Mouse (Mus musculus): Measurements from ENCODE around the gene Git2. TPM values are rescaled to one million over a fixed set of nuclear protein-coding genes. Genes with fewer than 3 reads are reported as not detected.

Git2 gene
- total and polyA plus RNA-seq, 3 experiments: 24.0 to 71.7 (median 64.9) TPM

DNA sequence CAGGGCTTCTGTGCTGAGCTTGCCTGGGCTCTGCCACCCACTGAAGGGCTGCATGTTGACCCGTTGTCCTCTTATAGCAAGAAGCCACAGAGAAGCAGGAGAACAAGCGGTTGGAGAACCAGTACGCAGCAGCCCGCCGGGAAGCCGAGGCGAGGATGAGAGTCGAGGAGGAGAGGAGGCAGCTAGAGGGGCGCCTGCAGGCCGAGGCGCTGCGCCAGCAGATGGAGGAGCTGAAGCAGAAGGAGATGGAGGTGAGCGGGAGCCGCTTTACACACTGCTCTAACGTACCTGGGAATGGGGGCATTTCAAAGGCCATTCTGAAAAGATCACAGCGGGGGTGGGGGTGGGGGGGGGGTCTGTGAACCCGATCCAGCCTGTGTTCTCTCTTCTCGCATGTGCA, 60.8 kb downstream of the Git2 start (continued):
- TF ChIP-seq UBTF (IDR thresholded peaks at IDR 0.05; ENCODE audit: borderline replicate concordance, insufficient read depth, low read depth, low read length): no peak
- TF ChIP-seq ETS1 (IDR thresholded peaks at IDR 0.05; ENCODE audit: low read depth, low read length): no peak

DNA sequence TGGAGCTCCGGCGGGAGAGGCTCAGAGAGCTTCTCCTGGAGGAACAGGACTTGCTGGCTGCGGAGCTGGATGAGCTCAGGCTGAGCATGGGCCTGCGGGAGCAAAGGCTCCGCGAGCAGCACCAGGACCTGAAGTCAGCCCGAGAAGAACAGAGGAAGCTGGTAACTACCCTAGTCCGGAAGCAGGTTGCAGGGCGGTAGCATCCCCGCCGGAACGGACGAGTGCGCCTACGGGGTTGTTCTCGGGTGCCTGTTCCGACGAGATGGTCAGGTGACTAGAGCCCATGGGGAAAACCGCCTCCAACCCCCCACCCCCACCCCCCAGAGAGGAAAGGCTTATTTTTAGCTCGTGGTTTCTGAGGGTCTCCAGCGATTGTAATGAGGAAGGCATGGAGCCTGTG, 66.0 kb downstream of the Git2 start:
- no peak for TF ChIP-seq ZKSCAN1 (IDR thresholded peaks at IDR 0.05; ENCODE audit: low read depth, low read length)
- no peak for TF ChIP-seq ETS1 (IDR thresholded peaks at IDR 0.05; ENCODE audit: low read depth, low read length)
- TF ChIP-seq NRF1 (IDR thresholded peaks at IDR 0.05; ENCODE audit: insufficient read depth, low read depth, low read length, poor library complexity, severe bottlenecking): no peak
- TF ChIP-seq ELF1 (IDR thresholded peaks at IDR 0.05; ENCODE audit: low read depth, low read length): no peak
- no peak for TF ChIP-seq BHLHE40 (IDR thresholded peaks at IDR 0.05; ENCODE audit: borderline replicate concordance, low read depth, low read length)
- TF ChIP-seq POLR2A (IDR thresholded peaks at IDR 0.05; ENCODE audit: control insufficient read depth in 1 of 2, insufficient read depth in 1 of 2, low read depth in 1 of 2, low read length in 2 of 2, poor library complexity in 1 of 2): no peak
- no peak for TF ChIP-seq RAD21 (IDR thresholded peaks at IDR 0.05; ENCODE audit: low read depth, low read length)
- no peak for TF ChIP-seq ZC3H11A (IDR thresholded peaks at IDR 0.05; ENCODE audit: low read depth, low read length)
- TF ChIP-seq MAFK (IDR thresholded peaks at IDR 0.05; ENCODE audit: borderline replicate concordance, low read depth, low read length): no peak
- TF ChIP-seq MYB (IDR thresholded peaks at IDR 0.05; ENCODE audit: low read depth, low read length): no peak
- no peak for TF ChIP-seq CTCF (IDR thresholded peaks at IDR 0.05 in 2 of 3, conservative IDR thresholded peaks at IDR 0.05 in 1 of 3; ENCODE audit: control insufficient read depth in 1 of 3, insufficient read depth in 1 of 3, low read depth in 2 of 3, low read length in 3 of 3, poor library complexity in 1 of 3, severe bottlenecking in 1 of 3)
- no peak for TF ChIP-seq UBTF (IDR thresholded peaks at IDR 0.05; ENCODE audit: borderline replicate concordance, insufficient read depth, low read depth, low read length)
- TF ChIP-seq RCOR1 (IDR thresholded peaks at IDR 0.05; ENCODE audit: low read depth, low read length): no peak
- TF ChIP-seq USF1 (IDR thresholded peaks at IDR 0.05; ENCODE audit: low read depth, low read length): no peak
- TF ChIP-seq MYC (IDR thresholded peaks at IDR 0.05; ENCODE audit: low read depth, low read length): no peak
- DNase-seq (ENCODE audit: low read depth, low spot score): no peak

DNA sequence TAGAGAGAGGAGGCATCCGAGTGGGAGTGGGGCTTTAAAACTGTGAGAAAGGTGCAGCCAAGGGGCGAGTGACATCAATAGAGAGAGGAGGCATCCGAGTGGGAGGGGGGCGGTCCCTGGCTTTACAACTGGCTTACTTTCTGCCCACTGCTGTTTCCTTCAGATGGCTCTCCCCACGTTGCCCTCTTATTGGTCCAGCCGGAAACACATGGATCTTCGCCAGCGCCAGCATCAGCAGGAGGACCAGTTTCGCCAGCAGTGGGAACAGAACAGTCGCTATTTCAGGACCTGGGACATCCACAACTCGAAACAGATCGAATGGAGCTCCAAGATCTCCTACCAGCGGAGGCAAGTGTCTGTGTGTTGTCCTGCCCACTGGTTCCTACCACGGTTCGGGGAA, 66.8 kb downstream of the Git2 start:
- Histone ChIP-seq H3K27ac (ENCODE audit: control insufficient read depth, low read depth, low read length) (no peak overlapping the region), H3K79me2 (ENCODE audit: control insufficient read depth, insufficient read depth, low read length, poor library complexity) (peaks cover 7% of the 10 kb centered on the region), H3K27me3 (ENCODE audit: control insufficient read depth in 1 of 2, insufficient read depth in 2 of 2, low read length in 2 of 2) (no peaks in the 10 kb centered on the region), H3K9ac (ENCODE audit: control insufficient read depth, low read depth, low read length, poor library complexity, severe bottlenecking) (no peak overlapping the region), H3K4me1 (ENCODE audit: control insufficient read depth in 1 of 2, insufficient read depth in 2 of 2, low read length in 2 of 2) (peaks cover 0 to 5% of the 10 kb centered on the region in 2 experiments; a peak in 3 of 4 replicates), H3K36me3 (ENCODE audit: control insufficient read depth in 1 of 2, insufficient read depth in 2 of 2, low read length in 2 of 2) (no peaks in the 10 kb centered on the region), H3K4me3 (ENCODE audit: control insufficient read depth in 1 of 2, insufficient read depth in 1 of 2, low read depth in 2 of 2, low read length in 2 of 2) (peak overlapping the region; percentile 94 to 99), H3K9me3 (replicated peaks; ENCODE audit: insufficient read depth, low read length) (no peaks in the 10 kb centered on the region)
- DNase-seq (ENCODE audit: low read depth, low spot score): no peak
- no peak for TF ChIP-seq SIN3A (IDR thresholded peaks at IDR 0.05; ENCODE audit: low read length)
- no peak for TF ChIP-seq MAZ (IDR thresholded peaks at IDR 0.05; ENCODE audit: low read depth, low read length)
- TF ChIP-seq ZKSCAN1 (IDR thresholded peaks at IDR 0.05; ENCODE audit: low read depth, low read length): no peak
- TF ChIP-seq NELFE (IDR thresholded peaks at IDR 0.05; ENCODE audit: low read depth, low read length): no peak
- TF ChIP-seq TAL1 (IDR thresholded peaks at IDR 0.05; ENCODE audit: low read length): no peak
- no peak for TF ChIP-seq GATA1 (IDR thresholded peaks at IDR 0.05; ENCODE audit: low read depth, low read length)
- no peak for TF ChIP-seq HCFC1 (IDR thresholded peaks at IDR 0.05; ENCODE audit: low read depth, low read length)
- no peak for TF ChIP-seq NRF1 (IDR thresholded peaks at IDR 0.05; ENCODE audit: insufficient read depth, low read depth, low read length, poor library complexity, severe bottlenecking)
- no peak for TF ChIP-seq GABPA (IDR thresholded peaks at IDR 0.05; ENCODE audit: low read depth, low read length)
- no peak for TF ChIP-seq MXI1 (IDR thresholded peaks at IDR 0.05; ENCODE audit: low read depth, low read length)
- no peak for TF ChIP-seq MAFK (IDR thresholded peaks at IDR 0.05; ENCODE audit: borderline replicate concordance, low read depth, low read length)
- no peak for TF ChIP-seq ZMIZ1 (IDR thresholded peaks at IDR 0.05; ENCODE audit: low read depth, low read length)
- TF ChIP-seq TCF12 (IDR thresholded peaks at IDR 0.05; ENCODE audit: low read depth, low read length): no peak
- no peak for TF ChIP-seq SMC3 (IDR thresholded peaks at IDR 0.05; ENCODE audit: low read depth, low read length)
- TF ChIP-seq TBP (IDR thresholded peaks at IDR 0.05; ENCODE audit: low read depth, low read length): no peak

More for the DNA sequence above, 66.0 kb downstream of the Git2 start:
- no peaks in the 10 kb centered on the region for H3K27me3 ChIP-seq (ENCODE audit: control insufficient read depth in 1 of 2, insufficient read depth in 2 of 2, low read length in 2 of 2)
- H3K9me3 ChIP-seq (replicated peaks; ENCODE audit: insufficient read depth, low read length): no peaks in the 10 kb centered on the region
- peaks cover 7% of the 10 kb centered on the region for H3K79me2 ChIP-seq (ENCODE audit: control insufficient read depth, insufficient read depth, low read length, poor library complexity)
- H3K36me3 ChIP-seq (ENCODE audit: control insufficient read depth in 1 of 2, insufficient read depth in 2 of 2, low read length in 2 of 2): no peaks in the 10 kb centered on the region
- no peak overlapping the region for H3K4me3 ChIP-seq (ENCODE audit: control insufficient read depth in 1 of 2, insufficient read depth in 1 of 2, low read depth in 2 of 2, low read length in 2 of 2)
- no peak overlapping the region for H3K9ac ChIP-seq (ENCODE audit: control insufficient read depth, low read depth, low read length, poor library complexity, severe bottlenecking)
- no peak overlapping the region for H3K27ac ChIP-seq (ENCODE audit: control insufficient read depth, low read depth, low read length)
- peaks cover 0 to 4% of the 10 kb centered on the region in 2 experiments; a peak in 3 of 4 replicates for H3K4me1 ChIP-seq (ENCODE audit: control insufficient read depth in 1 of 2, insufficient read depth in 2 of 2, low read length in 2 of 2)
